Mouse (Mus musculus) myocyte (in vitro differentiated cells): ENCODE data around the gene Thrsp. TPM values are rescaled to one million over a fixed set of nuclear protein-coding genes. Genes with fewer than 3 reads are reported as not detected.

Experiments used
- H3K27me3 ChIP-seq: one replicate; pipeline ENCODE4 v1.6.1; 2011; ENCODE audit not compliant: control insufficient read depth, insufficient read depth, insufficient read length
- H3K36me3 ChIP-seq: one replicate; pipeline ENCODE4 v1.6.1; 2011; ENCODE audit not compliant: control insufficient read depth, insufficient read depth
- H3K4me2 ChIP-seq: one replicate; pipeline ENCODE4 v1.6.1; 2011; ENCODE audit warnings: low read depth, control low read depth
- H3K4me3 ChIP-seq: one replicate; pipeline ENCODE4 v1.5.1; 2011; ENCODE audit warnings: mild to moderate bottlenecking, control low read depth, moderate library complexity
- H3K79me2 ChIP-seq: one replicate; pipeline ENCODE4 v1.6.1; 2011; ENCODE audit not compliant: control insufficient read depth, insufficient read depth
- H3ac ChIP-seq: one replicate; pipeline ENCODE4 v1.6.1; 2011; ENCODE audit not compliant: control insufficient read depth, insufficient read length
- CEBPB ChIP-seq: IDR thresholded peaks from 2 replicates; pipeline ENCODE4 v1.6.1; 2011; ENCODE audit warnings: mild to moderate bottlenecking, moderate library complexity; ENCODE audit not compliant: poor library complexity, insufficient read depth, severe bottlenecking
- E2F4 ChIP-seq: IDR thresholded peaks from one replicate; pipeline ENCODE4 v1.6.1; 2011; ENCODE audit warnings: mild to moderate bottlenecking, control low read depth, moderate library complexity; ENCODE audit not compliant: insufficient read depth
- MAX ChIP-seq: IDR thresholded peaks from one replicate; pipeline ENCODE4 v1.6.1; 2011; ENCODE audit warnings: low read depth, mild to moderate bottlenecking, control low read depth
- MYOD1 ChIP-seq, 3 experiments: IDR thresholded peaks; one replicate each; pipeline ENCODE4 v1.6.1; 2011; ENCODE audit warnings: control low read depth in 2 of 3, low read depth in 2 of 3, mild to moderate bottlenecking in 2 of 3, moderate library complexity in 1 of 3; ENCODE audit not compliant: insufficient read length in 2 of 3, control insufficient read depth in 1 of 3
- MYOG ChIP-seq, 3 experiments: IDR thresholded peaks; one replicate each; pipeline ENCODE4 v1.6.1; 2011; ENCODE audit warnings: control low read depth in 2 of 3, low read depth in 2 of 3, mild to moderate bottlenecking in 2 of 3; ENCODE audit not compliant: insufficient read length in 2 of 3, control insufficient read depth in 1 of 3, insufficient read depth in 1 of 3
- POLR2A ChIP-seq: IDR thresholded peaks from one replicate; pipeline ENCODE4 v1.6.1; 2011; ENCODE audit warnings: low read depth, mild to moderate bottlenecking, control low read depth, moderate library complexity; ENCODE audit not compliant: insufficient read length
- POLR2AphosphoS2 ChIP-seq: IDR thresholded peaks from one replicate; pipeline ENCODE4 v1.6.1; 2011; ENCODE audit warnings: low read depth, control low read depth; ENCODE audit not compliant: insufficient read length
- REST ChIP-seq: IDR thresholded peaks from one replicate; pipeline ENCODE4 v1.6.1; 2011; ENCODE audit warnings: mild to moderate bottlenecking, control low read depth, moderate library complexity; ENCODE audit not compliant: insufficient read depth, insufficient read length
- SRF ChIP-seq: IDR thresholded peaks from one replicate; pipeline ENCODE4 v1.6.1; 2011; ENCODE audit warnings: low read depth; ENCODE audit not compliant: control insufficient read depth, insufficient read length
- TCF12 ChIP-seq: IDR thresholded peaks from one replicate; pipeline ENCODE4 v1.6.1; 2011; ENCODE audit warnings: mild to moderate bottlenecking, control low read depth; ENCODE audit not compliant: poor library complexity, insufficient read depth, severe bottlenecking
- TCF3 ChIP-seq: IDR thresholded peaks from one replicate; pipeline ENCODE4 v1.6.1; 2011; ENCODE audit warnings: low read depth, control low read depth; ENCODE audit not compliant: insufficient read length
- USF1 ChIP-seq: IDR thresholded peaks from one replicate; pipeline ENCODE4 v1.6.1; 2011; ENCODE audit warnings: low read depth, mild to moderate bottlenecking, control low read depth, moderate library complexity
- polyA plus RNA-seq: library from polyadenylated mRNA; unstranded; fragments of >200 nt; fragmentation: generic; extraction: Trizol; gene quantifications from one replicate; pipeline ENCODE4 v1.2.1, GENCODE M21; 2012; ENCODE audit warnings: missing spikeins

Thrsp gene
- polyA plus RNA-seq, 1 experiment: 0.02 TPM

GRCm38 (mm10) chr7:97375906-97376305 is 41.6 kb downstream of the Thrsp start:
- no peak overlapping the region for H3K4me3 ChIP-seq
- peaks cover 14% of the 10 kb centered on the region for H3K36me3 ChIP-seq
- no peak overlapping the region for H3K4me2 ChIP-seq
- peaks cover 8% of the 10 kb centered on the region for H3K79me2 ChIP-seq
- H3K27me3 ChIP-seq: no peaks in the 10 kb centered on the region
- no peak overlapping the region for H3ac ChIP-seq
- TF ChIP-seq SRF (no peak), E2F4 (no peak), POLR2A (no peak), CEBPB (no peak), USF1 (no peak), REST (no peak), MYOG (IDR thresholded peaks at IDR 0.05; ENCODE audit: control insufficient read depth in 1 of 3, insufficient read depth in 1 of 3, insufficient read length in 2 of 3, low read depth in 2 of 3) (no peak), MAX (no peak), TCF3 (no peak), MYOD1 (IDR thresholded peaks at IDR 0.05; ENCODE audit: control insufficient read depth in 1 of 3, insufficient read length in 2 of 3, low read depth in 2 of 3) (no peak)

- Histone ChIP-seq H3K27me3 (no peaks in the 10 kb centered on the region), H3K79me2 (peaks cover 8% of the 10 kb centered on the region), H3K36me3 (peaks cover 13% of the 10 kb centered on the region), H3K4me2 (no peak overlapping the region), H3K4me3 (no peak overlapping the region), H3ac (no peak overlapping the region)
- no peak for TF ChIP-seq USF1
- no peak for TF ChIP-seq SRF
- TF ChIP-seq TCF12: no peak
- TF ChIP-seq MYOD1 (IDR thresholded peaks at IDR 0.05; ENCODE audit: control insufficient read depth in 1 of 3, insufficient read length in 2 of 3, low read depth in 2 of 3): no peak
- TF ChIP-seq MAX: no peak
- TF ChIP-seq CEBPB: no peak
- TF ChIP-seq POLR2AphosphoS2: no peak
- no peak for TF ChIP-seq E2F4
- TF ChIP-seq TCF3: no peak
- no peak for TF ChIP-seq REST
- TF ChIP-seq POLR2A: no peak
- no peak for TF ChIP-seq MYOG (IDR thresholded peaks at IDR 0.05; ENCODE audit: control insufficient read depth in 1 of 3, insufficient read depth in 1 of 3, insufficient read length in 2 of 3, low read depth in 2 of 3)
Observed at GRCm38 (mm10) chr7:97375101-97375500, 42.4 kb downstream of the Thrsp start.

- H3K36me3 ChIP-seq: no peaks in the 10 kb centered on the region
- no peak overlapping the region for H3ac ChIP-seq
- no peaks in the 10 kb centered on the region for H3K79me2 ChIP-seq
- H3K4me3 ChIP-seq: no peak overlapping the region
- TF ChIP-seq MYOG (IDR thresholded peaks at IDR 0.05; ENCODE audit: control insufficient read depth in 1 of 3, insufficient read depth in 1 of 3, insufficient read length in 2 of 3, low read depth in 2 of 3) (no peak), REST (no peak), USF1 (no peak), POLR2AphosphoS2 (no peak), POLR2A (no peak), TCF12 (no peak), TCF3 (no peak)
- no peak overlapping the region for H3K4me2 ChIP-seq
- no peaks in the 10 kb centered on the region for H3K27me3 ChIP-seq
Observed at GRCm38 (mm10) chr7:97365887-97366286, 51.6 kb downstream of the Thrsp start.

Other genes starting within 250 kb of the Thrsp start
- gene Usp35, start 85.7 kb downstream of the Thrsp start, polyA plus RNA-seq: 1.6 TPM
- gene Kctd21, start 85.4 kb downstream of the Thrsp start, polyA plus RNA-seq: 2.3 TPM
- 15.1 TPM for gene Alg8, start 46.1 kb downstream of the Thrsp start, polyA plus RNA-seq
- gene Ndufc2, start 17.7 kb downstream of the Thrsp start, polyA plus RNA-seq: 211 TPM
- gene Kctd14, start 33.6 kb upstream of the Thrsp start, polyA plus RNA-seq: 0.10 TPM
- 24.9 TPM for gene Ints4, start 63.2 kb upstream of the Thrsp start, polyA plus RNA-seq
- 127 TPM for gene Aamdc, start 161.8 kb upstream of the Thrsp start, polyA plus RNA-seq
- 4.3 TPM for gene Rsf1, start 162.2 kb upstream of the Thrsp start, polyA plus RNA-seq